Mouse (Mus musculus): Measurements from ENCODE around the gene Sumo1. TPM values are rescaled to one million over a fixed set of nuclear protein-coding genes. Genes with fewer than 3 reads are reported as not detected.
A peak's percentile ranks its signal among the peaks of the same experiment; 100 is the strongest.

Gene Sumo1
- polyA plus RNA-seq, 1 experiment from 2014 or later: 412 TPM

- no peaks in the 10 kb centered on the region for H3K36me3 ChIP-seq (ENCODE audit: insufficient read depth)
- ATAC-seq (ENCODE audit: insufficient read depth) (no peak), DNase-seq (no peak)
- no peak overlapping the region for H3K4me3 ChIP-seq (ENCODE audit: low read depth, low read length)
- H3K9me3 ChIP-seq (ENCODE audit: low read depth, low read length): no peaks in the 10 kb centered on the region
- WGBS: 71% methylated on average over 2 of the region's 2 CpGs
- TF ChIP-seq CTCF (IDR thresholded peaks at IDR 0.05; ENCODE audit: low read depth): no peak
- no peak overlapping the region for H3K27ac ChIP-seq (ENCODE audit: low read depth)
- H3K27me3 ChIP-seq (ENCODE audit: insufficient read depth, low read length): no peaks in the 10 kb centered on the region
- no peak overlapping the region for H3K4me2 ChIP-seq
- H3K9ac ChIP-seq: no peak overlapping the region
- no peaks in the 10 kb centered on the region for H3K4me1 ChIP-seq (ENCODE audit: insufficient read depth)
These were observed 55.6 kb downstream of the Sumo1 start for GRCm38 (mm10) chr1:59615021-59615420.

DNA sequence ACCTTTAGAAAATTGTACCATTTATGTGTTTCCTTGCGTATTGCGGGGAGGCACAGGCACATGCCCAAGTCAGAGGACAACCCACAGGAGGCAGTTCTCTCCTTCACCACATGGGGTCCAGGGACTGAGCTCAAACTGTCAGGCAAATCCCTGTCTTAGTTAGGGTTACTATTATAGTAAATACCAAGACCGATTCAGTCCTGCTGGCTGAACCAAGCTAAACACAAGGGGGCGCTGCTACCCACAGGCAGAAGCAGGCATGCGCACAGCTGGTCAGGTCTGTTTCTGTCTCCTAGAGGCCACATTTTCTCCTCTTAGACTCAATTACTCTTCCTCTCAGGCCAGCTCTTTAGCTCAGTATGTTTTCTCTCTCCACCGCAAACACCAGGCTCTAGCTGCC is 56.8 kb downstream of the Sumo1 start:
- Histone ChIP-seq H3K9me3 (ENCODE audit: low read depth, low read length) (no peaks in the 10 kb centered on the region), H3K4me1 (ENCODE audit: insufficient read depth) (no peaks in the 10 kb centered on the region), H3K36me3 (ENCODE audit: insufficient read depth) (no peaks in the 10 kb centered on the region), H3K27me3 (ENCODE audit: insufficient read depth, low read length) (no peaks in the 10 kb centered on the region), H3K4me3 (ENCODE audit: low read depth, low read length) (no peak overlapping the region), H3K9ac (no peak overlapping the region), H3K4me2 (no peak overlapping the region), H3K27ac (ENCODE audit: low read depth) (no peak overlapping the region)
- 46% methylated on average over 6 of the region's 6 CpGs for WGBS
- peak; percentile 79 for TF ChIP-seq CTCF (IDR thresholded peaks at IDR 0.05; ENCODE audit: low read depth)
- ATAC-seq (ENCODE audit: insufficient read depth) (peak; percentile 55), DNase-seq (peak; percentile 77)

DNA sequence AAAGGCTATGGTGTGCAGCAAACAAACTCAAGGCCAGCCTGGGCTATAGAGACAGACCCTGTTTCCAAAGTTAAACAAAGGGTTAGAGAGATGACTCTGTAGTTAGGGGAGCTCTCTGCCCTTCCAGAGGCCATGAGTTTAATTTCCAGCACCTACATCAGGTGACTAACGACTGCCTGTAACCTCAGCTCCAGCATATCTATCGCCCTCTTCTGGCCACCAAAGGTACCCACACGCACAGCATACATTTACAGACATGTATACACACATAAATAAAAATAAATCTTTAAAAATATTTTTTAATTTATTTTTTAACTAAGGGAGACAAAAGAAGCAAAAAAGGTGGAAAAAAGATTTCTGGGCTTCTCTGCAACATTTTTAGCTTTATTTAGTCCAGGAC is 59.7 kb downstream of the Sumo1 start:
- no peak overlapping the region for H3K27ac ChIP-seq (ENCODE audit: low read depth)
- no peak for DNase-seq
- no peak for ATAC-seq (ENCODE audit: insufficient read depth)
- no peak overlapping the region for H3K4me2 ChIP-seq
- no peaks in the 10 kb centered on the region for H3K27me3 ChIP-seq (ENCODE audit: insufficient read depth, low read length)
- TF ChIP-seq CTCF (IDR thresholded peaks at IDR 0.05; ENCODE audit: low read depth): peak; percentile 45
- no peak overlapping the region for H3K4me3 ChIP-seq (ENCODE audit: low read depth, low read length)
- no peaks in the 10 kb centered on the region for H3K9me3 ChIP-seq (ENCODE audit: low read depth, low read length)
- H3K36me3 ChIP-seq (ENCODE audit: insufficient read depth): no peaks in the 10 kb centered on the region
- H3K4me1 ChIP-seq (ENCODE audit: insufficient read depth): no peaks in the 10 kb centered on the region
- WGBS: 89% methylated on average over 3 of the region's 3 CpGs
- no peak overlapping the region for H3K9ac ChIP-seq

- no peaks in the 10 kb centered on the region for H3K9me3 ChIP-seq (ENCODE audit: low read depth, low read length)
- no peak overlapping the region for H3K4me3 ChIP-seq (ENCODE audit: low read depth, low read length)
- no peaks in the 10 kb centered on the region for H3K4me1 ChIP-seq (ENCODE audit: insufficient read depth)
- H3K27me3 ChIP-seq (ENCODE audit: insufficient read depth, low read length): no peaks in the 10 kb centered on the region
- no peak for TF ChIP-seq CTCF (IDR thresholded peaks at IDR 0.05; ENCODE audit: low read depth)
- 0 out of 2 replicates have a peak overlapping the region, but pooled peaks have one; percentile 10 for H3K27ac ChIP-seq (ENCODE audit: low read depth)
- no peak overlapping the region for H3K4me2 ChIP-seq
- ATAC-seq (ENCODE audit: insufficient read depth): no peak
- WGBS: 39% methylated on average over 10 of the region's 10 CpGs
- H3K36me3 ChIP-seq (ENCODE audit: insufficient read depth): no peaks in the 10 kb centered on the region
- no peak overlapping the region for H3K9ac ChIP-seq
- peak; percentile 70 for DNase-seq
These were observed 60.7 kb downstream of the Sumo1 start for GRCm38 (mm10) chr1:59609896-59610295.

- no peak for ATAC-seq (ENCODE audit: insufficient read depth)
- Histone ChIP-seq H3K4me1 (ENCODE audit: insufficient read depth) (no peaks in the 10 kb centered on the region), H3K4me3 (ENCODE audit: low read depth, low read length) (no peak overlapping the region), H3K9me3 (ENCODE audit: low read depth, low read length) (no peaks in the 10 kb centered on the region), H3K27ac (ENCODE audit: low read depth) (0 out of 2 replicates have a peak overlapping the region, but pooled peaks have one; percentile 10), H3K4me2 (no peak overlapping the region), H3K27me3 (ENCODE audit: insufficient read depth, low read length) (no peaks in the 10 kb centered on the region), H3K9ac (no peak overlapping the region), H3K36me3 (ENCODE audit: insufficient read depth) (no peaks in the 10 kb centered on the region)
- WGBS: 81% methylated on average over 4 of the region's 4 CpGs
- peak; percentile 50 for TF ChIP-seq CTCF (IDR thresholded peaks at IDR 0.05; ENCODE audit: low read depth)
- peak; percentile 42 for DNase-seq
These were observed 61.2 kb downstream of the Sumo1 start for GRCm38 (mm10) chr1:59609458-59609857.

GRCm38 (mm10) chr1:59608920-59609319 is 61.7 kb downstream of the Sumo1 start:
- WGBS: 70% methylated on average over 5 of the region's 5 CpGs
- TF ChIP-seq CTCF (IDR thresholded peaks at IDR 0.05; ENCODE audit: low read depth): no peak

GRCm38 (mm10) chr1:59608125-59608762 is 62.4 kb downstream of the Sumo1 start:
- no peak for TF ChIP-seq CTCF (IDR thresholded peaks at IDR 0.05; ENCODE audit: low read depth)
- no peak for ATAC-seq (ENCODE audit: insufficient read depth)

More at GRCm38 (mm10) chr1:59608920-59609319, 61.7 kb downstream of the Sumo1 start:
- Histone ChIP-seq H3K27me3 (ENCODE audit: insufficient read depth, low read length) (no peaks in the 10 kb centered on the region), H3K4me1 (ENCODE audit: insufficient read depth) (no peaks in the 10 kb centered on the region), H3K9me3 (ENCODE audit: low read depth, low read length) (no peaks in the 10 kb centered on the region), H3K4me2 (no peak overlapping the region), H3K9ac (no peak overlapping the region), H3K36me3 (ENCODE audit: insufficient read depth) (no peaks in the 10 kb centered on the region), H3K4me3 (ENCODE audit: low read depth, low read length) (no peak overlapping the region), H3K27ac (ENCODE audit: low read depth) (no peak overlapping the region)
- DNase-seq (peak; percentile 52), ATAC-seq (ENCODE audit: insufficient read depth) (no peak)

More at GRCm38 (mm10) chr1:59608125-59608762, 62.4 kb downstream of the Sumo1 start:
- H3K9me3 ChIP-seq (ENCODE audit: low read depth, low read length): no peaks in the 10 kb centered on the region
- no peak overlapping the region for H3K4me3 ChIP-seq (ENCODE audit: low read depth, low read length)
- WGBS: 84% methylated on average over 7 of the region's 7 CpGs
- no peak overlapping the region for H3K9ac ChIP-seq
- no peaks in the 10 kb centered on the region for H3K27me3 ChIP-seq (ENCODE audit: insufficient read depth, low read length)
- H3K4me2 ChIP-seq: no peak overlapping the region
- DNase-seq: no peak
- H3K27ac ChIP-seq (ENCODE audit: low read depth): no peak overlapping the region
- H3K36me3 ChIP-seq (ENCODE audit: insufficient read depth): no peaks in the 10 kb centered on the region
- H3K4me1 ChIP-seq (ENCODE audit: insufficient read depth): no peaks in the 10 kb centered on the region

Measured in lung, embryonic 14.5 days (tissue).